Mouse (Mus musculus): Measurements from ENCODE around the gene Gm10031. TPM values are rescaled to one million over a fixed set of nuclear protein-coding genes. Genes with fewer than 3 reads are reported as not detected.

Gene Gm10031
- 32.0 to 35.8 TPM (median 34.7 TPM) in 4 replicates for total RNA-seq (2023; ENCODE audit: inconsistent age)

GRCm38 (mm10) chr1:156523842-156524241 lies at the start of gene Gm10031:
Gm10031 (plus strand) TSS chr1:156524012.

GRCm38 (mm10) chr1:156558024-156558930 lies 34.5 kb downstream of the Gm10031 start, which contains the start of gene Abl2:
Abl2 (plus strand) TSS chr1:156558786.

Other genes starting within 250 kb of the Gm10031 start
- not detected in 4 replicates for gene Tdrd5, start 220.3 kb upstream of the Gm10031 start, total RNA-seq (2023; ENCODE audit: inconsistent age)
- not detected in 4 replicates for gene Nphs2, start 213.3 kb upstream of the Gm10031 start, total RNA-seq (2023; ENCODE audit: inconsistent age)
- gene Gm2000, start 158.0 kb upstream of the Gm10031 start, total RNA-seq (2023; ENCODE audit: inconsistent age): 1,144 to 1,273 TPM (median 1,220 TPM) in 4 replicates
- 0.36 to 1.0 TPM (median 0.48 TPM) in 3 of 4 replicates, not detected in the other for gene Axdnd1, start 102.9 kb upstream of the Gm10031 start, total RNA-seq (2023; ENCODE audit: inconsistent age)
- 62.9 to 81.6 TPM (median 74.7 TPM) in 4 replicates for gene Soat1, start 49.7 kb upstream of the Gm10031 start, total RNA-seq (2023; ENCODE audit: inconsistent age)
- gene Abl2, start 34.8 kb downstream of the Gm10031 start, total RNA-seq (2023; ENCODE audit: inconsistent age): 50.6 to 76.8 TPM (median 57.7 TPM) in 4 replicates
- 37.1 to 53.6 TPM (median 48.8 TPM) in 4 replicates for gene Tor3a, start 150.3 kb downstream of the Gm10031 start, total RNA-seq (2023; ENCODE audit: inconsistent age)
- 24.1 to 24.3 TPM (median 24.3 TPM) in 4 replicates for gene Fam20b, start 195.1 kb downstream of the Gm10031 start, total RNA-seq (2023; ENCODE audit: inconsistent age)

Data from B cell, adult (primary cell).